Mouse (Mus musculus) E14TG2a.4 (cell line): Measurements from ENCODE around the gene Dnlz.

Experiments used
- CTCF ChIP-seq: conservative IDR thresholded peaks from 2 replicates; pipeline ENCODE4 v1.5.1; 2014; ENCODE audit warnings: low read length
- NANOG ChIP-seq: IDR thresholded peaks from 2 replicates; pipeline ENCODE4 v1.6.1; 2014; ENCODE audit warnings: borderline replicate concordance, low read length, mixed read lengths

DNA sequence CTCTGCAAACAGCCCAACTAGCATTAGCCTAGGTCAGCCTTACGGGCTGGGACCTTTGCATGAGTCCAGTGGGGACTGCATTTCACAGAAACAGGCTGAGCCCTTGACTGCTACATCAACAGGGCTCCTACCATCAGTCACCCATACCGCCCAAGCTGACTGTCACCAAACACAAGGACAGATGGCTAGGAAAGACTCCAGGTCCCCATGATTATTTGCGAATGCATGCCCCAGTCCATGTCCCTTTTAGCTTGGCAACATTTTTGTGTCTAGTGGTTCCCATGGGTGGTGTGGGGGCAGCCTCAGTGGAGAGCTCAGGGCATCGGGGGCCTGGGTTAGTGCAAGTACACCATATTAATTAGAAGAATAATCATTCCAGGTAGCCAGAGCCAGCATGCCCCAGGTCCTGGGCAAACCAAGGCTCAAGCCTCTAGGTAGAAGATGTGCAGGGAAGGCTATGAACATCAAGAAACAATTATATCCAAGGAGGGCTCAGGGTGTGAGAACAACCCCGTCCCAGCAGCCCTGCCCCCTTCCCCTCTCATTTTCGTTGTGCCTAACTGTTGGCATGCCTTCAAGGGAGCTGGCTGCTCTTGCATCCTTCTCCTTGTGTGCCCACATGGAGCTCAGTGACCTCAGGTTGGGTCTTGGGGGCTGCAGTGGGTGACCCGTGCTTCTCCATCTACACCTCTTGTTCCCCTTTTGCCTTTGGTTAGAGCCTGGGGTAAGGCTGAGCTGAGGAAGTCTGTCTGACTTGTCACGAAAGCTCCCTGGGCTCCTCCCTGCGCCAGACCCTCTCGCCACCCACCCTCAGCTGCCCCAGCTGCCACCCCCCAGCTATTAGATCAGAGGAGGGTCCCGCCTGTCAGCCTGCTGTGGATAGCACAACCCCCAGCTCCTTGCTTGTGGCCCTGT is 1.4 kb upstream of the Dnlz start:
- TF ChIP-seq CTCF (no peak), NANOG (no peak)
